Mouse (Mus musculus) CH12.LX (cell line): ENCODE data around the gene Stk10. TPM values are rescaled to one million over a fixed set of nuclear protein-coding genes. Genes with fewer than 3 reads are reported as not detected.

Experiments used
- DNase-seq: peaks from one replicate; pipeline ENCODE4 v3.0.0-alpha.2; 2013; ENCODE audit errors: extremely low read depth
- H3K27ac ChIP-seq: 2 replicates; pipeline ENCODE4 v1.5.1; 2012; ENCODE audit warnings: low read depth, mild to moderate bottlenecking, control low read depth, moderate library complexity; ENCODE audit not compliant: insufficient read depth
- H3K27me3 ChIP-seq: replicated peaks from 2 replicates; pipeline ENCODE3; 2012; ENCODE audit warnings: inconsistent platforms
- H3K36me3 ChIP-seq, 2 experiments: replicated peaks in 1 of 2; 2 replicates each; pipeline versions ENCODE3 to v1.6.1; 2012; ENCODE audit warnings: inconsistent platforms in 1 of 2, low read length in 1 of 2, mild to moderate bottlenecking in 1 of 2, mixed read lengths in 1 of 2, moderate library complexity in 1 of 2; ENCODE audit not compliant: control insufficient read depth in 1 of 2, insufficient read depth in 1 of 2
- H3K4me1 ChIP-seq, 2 experiments: 2 replicates each; pipeline ENCODE4 v1.6.1; 2012; ENCODE audit warnings: inconsistent platforms in 1 of 2, moderate library complexity in 1 of 2; ENCODE audit not compliant: insufficient read depth in 2 of 2, control insufficient read depth in 1 of 2
- H3K4me2 ChIP-seq: 2 replicates; pipeline ENCODE4 v1.6.1; 2012; ENCODE audit warnings: low read depth, mild to moderate bottlenecking, control low read depth; ENCODE audit not compliant: poor library complexity, insufficient read depth, severe bottlenecking
- H3K4me3 ChIP-seq, 3 experiments: fragments of 150-350 bp in 1 of 3; sonication (generic) in 1 of 3; replicated peaks in 1 of 3; 2 replicates each; pipeline versions ENCODE3 to v1.5.1; 2011 to 2012; ENCODE audit warnings: low read depth in 2 of 3, low read length in 2 of 3, mild to moderate bottlenecking in 2 of 3, moderate library complexity in 2 of 3, control low read depth in 1 of 3, improper control_type of control experiment in 1 of 3, inconsistent platforms in 1 of 3, mixed read lengths in 1 of 3; ENCODE audit not compliant: poor library complexity in 1 of 3
- H3K79me2 ChIP-seq: replicated peaks from 2 replicates; pipeline ENCODE4 v1.6.1; 2012; ENCODE audit warnings: mild to moderate bottlenecking, moderate library complexity; ENCODE audit not compliant: control insufficient read depth, poor library complexity, insufficient read depth, severe bottlenecking; ENCODE audit errors: extremely low read depth
- H3K9ac ChIP-seq: 2 replicates; pipeline ENCODE4 v1.6.1; 2012; ENCODE audit warnings: low read depth, mild to moderate bottlenecking, control low read depth, moderate library complexity; ENCODE audit not compliant: insufficient read depth
- H3K9me3 ChIP-seq: replicated peaks from 2 replicates; pipeline ENCODE3; 2012; ENCODE audit warnings: low read length, inconsistent platforms, mixed read lengths
- CHD1 ChIP-seq: IDR thresholded peaks from 2 replicates; pipeline ENCODE4 v1.6.1; 2012; ENCODE audit warnings: low read depth, low read length, improper control_type of control experiment, inconsistent platforms
- CHD2 ChIP-seq: IDR thresholded peaks from 2 replicates; pipeline ENCODE4 v1.6.1; 2011; ENCODE audit warnings: low read length, improper control_type of control experiment
- EP300 ChIP-seq: IDR thresholded peaks from 2 replicates; pipeline ENCODE4 v1.6.1; 2011; ENCODE audit warnings: low read length, improper control_type of control experiment
- IRF4 ChIP-seq: IDR thresholded peaks from 2 replicates; pipeline ENCODE4 v1.6.1; 2014; ENCODE audit warnings: low read depth, mild to moderate bottlenecking, inconsistent platforms, low read length, improper control_type of control experiment
- KAT2A ChIP-seq: IDR thresholded peaks from 2 replicates; pipeline ENCODE4 v1.6.1; 2012; ENCODE audit warnings: low read length, improper control_type of control experiment, inconsistent platforms; ENCODE audit not compliant: insufficient replicate concordance
- MAX ChIP-seq: IDR thresholded peaks from 2 replicates; pipeline ENCODE4 v1.6.1; 2011; ENCODE audit warnings: low read length, improper control_type of control experiment
- MEF2A ChIP-seq: IDR thresholded peaks from 2 replicates; pipeline ENCODE4 v1.6.1; 2014; ENCODE audit warnings: low read depth, mild to moderate bottlenecking, inconsistent platforms, low read length, improper control_type of control experiment, borderline replicate concordance
- MXI1 ChIP-seq: IDR thresholded peaks from 2 replicates; pipeline ENCODE4 v1.6.1; 2011; ENCODE audit warnings: mild to moderate bottlenecking, low read depth, low read length, improper control_type of control experiment
- MYC ChIP-seq: IDR thresholded peaks from 2 replicates; pipeline ENCODE4 v1.6.1; 2011; ENCODE audit warnings: low read depth, mild to moderate bottlenecking, improper control_type of control experiment, low read length
- NRF1 ChIP-seq: IDR thresholded peaks from 2 replicates; pipeline ENCODE4 v1.6.1; 2014; ENCODE audit warnings: low read depth, mild to moderate bottlenecking, inconsistent platforms, low read length, improper control_type of control experiment, moderate library complexity
- POLR2A ChIP-seq: IDR thresholded peaks from 2 replicates; pipeline ENCODE4 v1.6.1; 2011; ENCODE audit warnings: low read depth, mild to moderate bottlenecking, improper control_type of control experiment, low read length
- POLR2AphosphoS2 ChIP-seq: IDR thresholded peaks from 2 replicates; pipeline ENCODE4 v1.6.1; 2011; ENCODE audit warnings: low read depth, low read length, improper control_type of control experiment
- RAD21 ChIP-seq: IDR thresholded peaks from 2 replicates; pipeline ENCODE4 v1.6.1; 2011; ENCODE audit warnings: low read depth, mild to moderate bottlenecking, low read length, improper control_type of control experiment, moderate library complexity
- SIN3A ChIP-seq: IDR thresholded peaks from 2 replicates; pipeline ENCODE4 v1.6.1; 2012; ENCODE audit warnings: low read length, improper control_type of control experiment, inconsistent platforms
- SMC3 ChIP-seq: IDR thresholded peaks from 2 replicates; pipeline ENCODE4 v1.6.1; 2011; ENCODE audit warnings: low read depth, low read length, improper control_type of control experiment
- UBTF ChIP-seq: IDR thresholded peaks from 2 replicates; pipeline ENCODE4 v1.6.1; 2012; ENCODE audit warnings: low read depth, mild to moderate bottlenecking, inconsistent platforms, low read length, improper control_type of control experiment, moderate library complexity
- USF2 ChIP-seq: conservative IDR thresholded peaks from 2 replicates; pipeline ENCODE4 v1.6.1; 2011; ENCODE audit warnings: low read depth, low read length, improper control_type of control experiment
- ZKSCAN1 ChIP-seq: IDR thresholded peaks from 2 replicates; pipeline ENCODE4 v1.6.1; 2012; ENCODE audit warnings: low read depth, inconsistent platforms, low read length, improper control_type of control experiment, borderline replicate concordance
- ZMIZ1 ChIP-seq: IDR thresholded peaks from 2 replicates; pipeline ENCODE4 v1.6.1; 2012; ENCODE audit warnings: low read depth, mild to moderate bottlenecking, inconsistent platforms, low read length, improper control_type of control experiment
- dilution Hi-C: fragments of 300-500 bp; cut with MboI; formaldehyde crosslinking; loops from 2 replicates; pipeline ENCODE4 v1.14.3; 2020; ENCODE audit warnings: low sequenced_read_pairs; ENCODE audit not compliant: extremely low pct_unique_long_range_greater_than_20kb, extremely low pct_ligation_motif_present
- in situ Hi-C: fragments of 300-500 bp; cut with MboI; formaldehyde crosslinking; loops from 3 replicates; pipeline ENCODE4 v1.14.3; 2019; ENCODE audit warnings: low sequenced_read_pairs, low pct_ligation_motif_present, low pct_unique_long_range_greater_than_20kb, mixed read lengths
- polyA plus RNA-seq: library from polyadenylated mRNA; unstranded; fragments of >175 nt; gene quantifications from 2 replicates; pipeline ENCODE4 v1.2.1, GENCODE M21; 2012; ENCODE audit warnings: low read depth; ENCODE audit not compliant: insufficient read length
- total RNA-seq, 2 experiments: library from RNA; depleted of rRNA; stranded (reverse); fragments of 300-350 nt in 1 of 2; fragments of >200 nt in 1 of 2; gene quantifications; 2 replicates each; pipeline ENCODE4 v1.2.3; 2012 to 2014

Gene Stk10
- total and polyA plus RNA-seq, 3 experiments = 20.0 to 40.3 (median 23.2) TPM

DNA sequence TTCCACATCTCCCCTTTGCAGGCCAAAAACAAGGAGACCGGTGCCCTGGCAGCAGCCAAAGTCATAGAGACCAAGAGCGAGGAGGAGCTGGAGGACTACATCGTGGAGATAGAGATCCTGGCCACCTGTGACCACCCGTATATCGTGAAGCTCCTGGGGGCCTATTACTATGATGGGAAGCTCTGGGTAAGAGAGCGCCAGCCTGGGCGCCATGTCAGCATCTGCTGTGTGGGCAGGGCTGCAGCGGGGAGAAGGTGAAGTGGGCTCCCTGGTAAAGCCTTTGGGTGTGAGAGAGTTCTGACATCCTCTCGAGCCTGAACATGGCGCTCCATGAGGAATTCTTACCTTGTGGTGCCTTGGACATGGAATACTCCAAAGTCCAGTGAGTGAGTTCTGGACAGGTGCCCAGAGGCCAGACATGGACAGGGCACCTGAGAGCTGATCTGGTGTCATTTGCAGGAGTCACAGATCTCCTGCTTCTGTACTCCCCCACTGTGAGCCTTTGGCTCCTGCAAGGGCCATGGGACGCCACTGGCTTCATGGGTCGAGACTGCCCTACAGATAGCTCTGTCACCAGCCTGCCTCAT is 22.1 kb downstream of the Stk10 start:
- TF ChIP-seq NRF1 = no peak
- no peak for TF ChIP-seq MAX
- no peak for TF ChIP-seq KAT2A
- TF ChIP-seq RAD21 = no peak
- no peak for TF ChIP-seq POLR2AphosphoS2
- no peak for TF ChIP-seq MYC
- TF ChIP-seq, all 38 proteins: peak for 0
- Histone ChIP-seq H3K4me3 (no peak overlapping the region), H3K27me3 (no peaks in the 10 kb centered on the region), H3K9ac (no peak overlapping the region), H3K79me2 (no peaks in the 10 kb centered on the region), H3K4me2 (no peak overlapping the region), H3K4me1 (peaks cover 34 to 94% of the 10 kb centered on the region in 2 experiments), H3K27ac (no peak overlapping the region), H3K36me3 (peaks cover 13 to 66% of the 10 kb centered on the region in 2 experiments), H3K9me3 (no peaks in the 10 kb centered on the region)
- no peak for DNase-seq
- in situ Hi-C loops = no loop called here
- dilution Hi-C loops = no loop called here

DNA sequence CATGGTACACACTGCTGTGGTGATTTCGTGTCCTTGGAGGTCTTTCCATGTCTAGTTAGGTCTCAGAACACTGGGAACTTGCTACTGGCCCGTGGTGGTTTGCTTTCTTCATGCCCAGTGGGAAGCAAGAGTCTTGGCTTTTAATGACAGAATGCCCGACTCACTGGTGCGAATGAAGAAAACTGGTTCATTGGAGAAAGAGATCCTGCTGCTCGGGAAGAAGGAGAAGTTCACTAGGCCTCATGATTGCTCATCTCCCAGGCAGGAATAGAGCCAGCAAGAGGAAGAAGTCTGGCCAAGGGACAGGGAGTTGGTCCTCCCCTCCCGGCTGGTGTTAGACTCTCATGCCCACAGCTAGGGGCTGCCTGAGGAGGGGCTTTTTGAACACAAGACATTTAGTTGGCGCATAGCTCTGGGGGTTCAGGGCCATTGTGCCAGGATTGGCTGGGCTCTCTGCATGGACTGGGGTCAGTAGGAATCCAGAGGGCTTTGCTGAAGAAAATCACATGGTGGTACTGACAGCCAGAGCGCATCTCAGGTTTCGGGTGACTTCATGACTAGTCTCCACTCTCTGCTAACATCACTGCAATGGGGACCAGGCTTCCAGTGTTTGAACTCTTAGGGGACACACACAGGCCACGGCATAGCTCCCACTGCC is 23.4 kb downstream of the Stk10 start:
- H3K36me3 ChIP-seq = peaks cover 13 to 64% of the 10 kb centered on the region in 2 experiments
- dilution Hi-C loops = no loop called here
- DNase-seq = no peak
- H3K4me1 ChIP-seq = peaks cover 25 to 93% of the 10 kb centered on the region in 2 experiments
- H3K4me3 ChIP-seq = no peak overlapping the region
- no peak overlapping the region for H3K27ac ChIP-seq
- H3K79me2 ChIP-seq = no peaks in the 10 kb centered on the region
- no peaks in the 10 kb centered on the region for H3K27me3 ChIP-seq
- H3K9ac ChIP-seq = no peak overlapping the region
- no peak overlapping the region for H3K4me2 ChIP-seq
- H3K9me3 ChIP-seq = no peaks in the 10 kb centered on the region
- in situ Hi-C loops = no loop called here
- TF ChIP-seq USF2 (no peak), MEF2A (no peak), ZMIZ1 (no peak), POLR2AphosphoS2 (no peak), ZKSCAN1 (no peak), MXI1 (no peak), POLR2A (no peak), SIN3A (no peak), KAT2A (no peak), MAX (no peak), UBTF (no peak), NRF1 (no peak), IRF4 (no peak), CHD2 (no peak), SMC3 (no peak), EP300 (no peak), CHD1 (no peak)
